Mouse (Mus musculus) cerebellum, postnatal 14 days (tissue): Measurements from ENCODE around the gene Btbd35f5.
"Not testable (repeated sequence)": the region's sequence is repeated elsewhere in the genome, so short reads cannot be mapped to it uniquely, and the experiment has no call there.

Experiments used
- DNase-seq, 2 experiments: peaks; one replicate each; pipeline ENCODE4 v3.0.0; 2021; ENCODE audit warnings: mixed read lengths in 2 of 2

Gene Btbd35f5

GRCm38 (mm10) chrX:32973597-32973996 is at the start of gene Btbd35f5:
Btbd35f5 (plus strand) TSS chrX:32973897.
- DNase-seq: not testable (repeated sequence)

- DNase-seq: not testable (repeated sequence)
Observed at GRCm38 (mm10) chrX:32941468-32941867, 32.2 kb upstream of the Btbd35f5 start, which contains the start of gene Gm21789. Gm21789 (plus strand) TSS chrX:32941768.
